Mouse (Mus musculus) heart, embryonic 10.5 days (tissue): Measurements from ENCODE around the gene Gab2. TPM values are rescaled to one million over a fixed set of nuclear protein-coding genes. Genes with fewer than 3 reads are reported as not detected.
A peak's percentile ranks its signal among the peaks of the same experiment; 100 is the strongest.

Experiments
- DNase-seq: peaks from one replicate; pipeline ENCODE4 v3.0.0-alpha.2; 2017; ENCODE audit warnings: low spot score
- H3K27ac ChIP-seq: fragments of 300-500 bp; sonication (generic); 2 replicates; pipeline ENCODE4 v1.5.1; 2016; ENCODE audit warnings: mild to moderate bottlenecking
- H3K27me3 ChIP-seq: fragments of 300-500 bp; sonication (generic); 2 replicates; pipeline ENCODE4 v1.6.1; 2016; ENCODE audit warnings: mild to moderate bottlenecking; ENCODE audit not compliant: poor library complexity, insufficient read depth, severe bottlenecking
- H3K36me3 ChIP-seq: fragments of 300-500 bp; sonication (generic); 2 replicates; pipeline ENCODE4 v1.6.1; 2016; ENCODE audit warnings: mild to moderate bottlenecking, moderate library complexity
- H3K4me1 ChIP-seq: fragments of 300-500 bp; sonication (generic); 2 replicates; pipeline ENCODE4 v1.6.1; 2016; ENCODE audit warnings: mild to moderate bottlenecking
- H3K4me3 ChIP-seq: fragments of 300-500 bp; sonication (generic); 2 replicates; pipeline ENCODE4 v1.5.1; 2016; ENCODE audit warnings: mild to moderate bottlenecking, moderate library complexity
- H3K9me3 ChIP-seq: fragments of 300-500 bp; sonication (generic); 2 replicates; pipeline ENCODE4 v1.6.1; 2016; ENCODE audit warnings: mild to moderate bottlenecking, moderate library complexity
- WGBS: fragments of 180-500 bp; shearing (Covaris S2); methylation state at CpG from one replicate; pipeline ENCODE4 v1.1.7; 2016; 5-methylcytosine and 5-hydroxymethylcytosine counted together
- polyA plus RNA-seq: library from polyadenylated mRNA; unstranded; fragments of >200 nt; fragmentation: Nextera tagmentation; extraction: Ambion mirVana; gene quantifications from 2 replicates; pipeline ENCODE4 v1.2.1, GENCODE M21; 2016

The Gab2 gene
- 6.7 and 8.3 TPM in 2 replicates for polyA plus RNA-seq

DNA sequence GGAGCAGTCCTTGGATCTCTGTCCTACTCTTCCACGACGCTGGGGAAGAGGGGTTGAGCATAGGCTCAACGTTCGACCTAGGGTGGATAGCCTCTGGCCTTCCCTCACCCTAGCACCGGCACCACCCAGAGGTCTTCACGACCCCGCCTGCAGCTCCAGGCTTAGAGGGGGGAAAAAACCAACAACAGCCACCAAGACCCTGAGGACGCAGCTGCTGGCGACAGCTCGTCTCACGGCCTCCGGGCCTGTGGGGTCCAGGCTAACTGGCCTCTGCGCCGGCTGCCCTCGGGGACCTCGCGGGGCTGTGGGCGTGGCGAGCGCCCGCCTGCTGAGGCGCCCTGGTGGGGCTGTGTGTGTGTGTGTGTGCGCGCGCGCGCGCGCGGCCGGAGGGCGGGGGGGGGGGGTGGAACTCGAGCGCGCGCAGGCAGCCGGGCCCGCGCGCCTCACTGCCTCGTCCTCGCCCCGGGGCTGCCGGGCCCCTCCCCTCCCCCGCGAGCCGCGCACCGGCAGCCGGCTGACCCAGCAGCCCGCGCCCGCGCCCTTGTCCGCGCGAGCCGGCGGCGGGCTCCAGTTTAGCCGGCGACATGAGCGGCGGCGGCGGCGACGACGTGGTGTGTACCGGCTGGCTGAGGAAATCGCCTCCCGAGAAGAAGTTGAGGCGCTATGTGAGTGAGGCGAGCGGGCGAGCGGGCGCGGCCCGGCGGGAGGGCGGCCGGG lies at the start of gene Gab2:
Gene Gab2 (plus strand): TSS at position 345 of the 717 bp plus-strand sequence.
- Histone ChIP-seq H3K27ac (peak within 1 kb of the TSS; percentile 97), H3K4me3 (peak within 1 kb of the TSS; percentile 90), H3K9me3 (no peaks in the 10 kb centered on the region), H3K4me1 (peaks cover 27% of the 10 kb centered on the region), H3K36me3 (no peaks in the 10 kb centered on the region), H3K27me3 (no peaks in the 10 kb centered on the region)
- WGBS, result under 1% methylated on average over 58 of the region's 83 CpGs
- peak; percentile 94 for DNase-seq

DNA sequence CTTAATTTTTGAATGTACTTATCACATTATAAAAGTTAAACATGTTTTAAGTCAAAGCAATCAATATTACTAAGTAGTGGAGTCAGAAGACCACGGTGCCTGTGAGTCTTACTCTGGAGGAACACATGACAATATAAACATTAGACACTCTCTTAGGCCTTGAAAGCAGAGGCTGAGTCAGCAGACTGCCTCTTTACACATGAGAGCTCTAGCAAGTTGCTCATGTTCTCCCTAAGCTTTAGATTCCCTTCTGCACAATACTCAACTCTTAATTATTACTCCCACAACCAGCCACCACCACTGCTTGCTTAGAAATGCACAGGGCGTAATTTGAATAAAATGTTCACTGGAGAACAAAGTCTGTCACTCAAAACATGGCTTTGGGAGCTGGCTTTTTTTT lies 49.0 kb upstream of the Gab2 start:
- Histone ChIP-seq H3K4me3 (no peak overlapping the region), H3K36me3 (0 out of 2 replicates have a peak, but pooled peaks cover 7% of the 10 kb centered on the region), H3K27ac (no peak overlapping the region), H3K27me3 (no peaks in the 10 kb centered on the region), H3K9me3 (no peaks in the 10 kb centered on the region), H3K4me1 (no peaks in the 10 kb centered on the region)
- no peak for DNase-seq
- WGBS, result 89% methylated on average over 2 of the region's 2 CpGs

DNA sequence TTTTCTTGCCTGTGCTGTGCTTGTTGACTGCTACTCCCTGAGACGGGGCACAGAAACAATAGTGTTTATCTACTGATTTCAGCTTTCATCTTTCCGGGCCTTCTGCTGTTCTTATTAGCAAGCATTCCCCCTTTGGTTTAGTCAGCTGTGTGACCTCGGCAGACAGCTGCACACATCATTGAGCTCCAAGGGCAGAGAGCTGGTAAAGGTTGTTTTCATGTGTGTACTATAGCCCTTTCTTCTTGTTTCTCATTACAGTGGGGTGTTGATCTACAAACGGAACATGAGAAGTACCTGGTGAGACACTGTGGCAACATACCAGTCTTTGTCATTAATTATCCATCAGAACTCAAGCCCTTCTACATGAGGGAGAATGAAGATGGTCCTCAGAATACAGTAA lies 41.7 kb upstream of the Gab2 start:
- no peak overlapping the region for H3K27ac ChIP-seq
- no peaks in the 10 kb centered on the region for H3K27me3 ChIP-seq
- H3K4me1 ChIP-seq, result peaks cover 5% of the 10 kb centered on the region; the same call in 1 of the 2 replicates
- 59% methylated on average over 4 of the region's 4 CpGs for WGBS
- no peak overlapping the region for H3K4me3 ChIP-seq
- H3K36me3 ChIP-seq, result peaks cover 5% of the 10 kb centered on the region; the same call in 1 of the 2 replicates
- DNase-seq, result no peak
- H3K9me3 ChIP-seq, result no peaks in the 10 kb centered on the region

DNA sequence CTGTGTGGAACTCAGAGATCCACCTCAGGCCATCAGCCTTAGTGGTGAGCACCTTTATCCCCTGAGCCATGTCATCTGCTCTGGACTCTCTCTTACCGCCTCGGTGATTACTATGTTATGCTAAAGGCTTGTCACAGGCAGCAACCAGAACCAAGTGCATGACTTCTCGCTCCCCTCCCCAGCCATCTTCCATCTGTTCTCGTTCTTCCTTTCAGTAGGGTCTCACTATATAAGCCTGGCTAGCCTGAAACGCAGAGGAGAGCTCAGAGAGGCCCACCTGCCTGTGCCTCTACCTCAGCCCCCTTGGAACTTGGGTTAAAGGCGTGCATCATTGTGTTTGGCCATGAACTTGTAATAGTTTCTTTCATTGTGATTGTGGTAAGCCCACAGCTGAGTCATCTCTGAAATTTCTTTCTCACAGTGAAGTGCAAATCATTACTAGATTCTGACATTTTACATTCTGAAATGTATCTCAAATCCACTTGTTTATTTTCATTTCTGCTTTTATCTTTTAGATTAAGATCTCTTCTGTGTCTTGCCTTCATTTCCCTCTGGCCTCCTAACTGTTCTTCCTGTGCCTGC lies 39.4 kb upstream of the Gab2 start:
- WGBS, result 86% methylated on average over 6 of the region's 6 CpGs
- no peaks in the 10 kb centered on the region for H3K9me3 ChIP-seq
- H3K4me1 ChIP-seq, result peaks cover 5% of the 10 kb centered on the region; the same call in 1 of the 2 replicates
- H3K4me3 ChIP-seq, result no peak overlapping the region
- H3K36me3 ChIP-seq, result peaks cover 2% of the 10 kb centered on the region; the same call in 1 of the 2 replicates
- H3K27ac ChIP-seq, result no peak overlapping the region
- no peak for DNase-seq
- no peaks in the 10 kb centered on the region for H3K27me3 ChIP-seq

DNA sequence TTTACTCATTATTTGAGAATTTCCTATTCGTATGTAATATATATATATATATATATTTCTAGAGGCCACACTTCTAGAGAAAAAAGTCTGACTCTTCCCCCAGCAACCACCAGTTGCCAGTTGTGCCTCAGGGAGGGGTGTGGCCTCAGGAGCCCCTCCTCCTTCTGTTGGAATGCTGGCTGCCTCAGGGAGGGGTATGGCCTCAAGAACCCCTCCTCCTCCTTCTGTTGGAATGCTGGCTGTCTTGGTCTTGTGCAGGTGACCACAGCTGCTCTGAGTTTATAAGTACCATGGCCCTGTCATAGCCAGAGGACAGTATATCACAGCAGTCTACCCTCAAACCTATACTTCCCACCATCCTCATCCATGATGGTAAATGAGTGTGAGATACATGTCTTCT lies 38.4 kb upstream of the Gab2 start:
- Histone ChIP-seq H3K27me3 (no peaks in the 10 kb centered on the region), H3K27ac (no peak overlapping the region), H3K4me3 (no peak overlapping the region), H3K4me1 (peaks cover 5% of the 10 kb centered on the region; the same call in 1 of the 2 replicates), H3K9me3 (no peaks in the 10 kb centered on the region), H3K36me3 (peaks cover 2% of the 10 kb centered on the region; the same call in 1 of the 2 replicates)
- no peak for DNase-seq
- WGBS, result 89% methylated on average over 1 of the region's 1 CpGs

DNA sequence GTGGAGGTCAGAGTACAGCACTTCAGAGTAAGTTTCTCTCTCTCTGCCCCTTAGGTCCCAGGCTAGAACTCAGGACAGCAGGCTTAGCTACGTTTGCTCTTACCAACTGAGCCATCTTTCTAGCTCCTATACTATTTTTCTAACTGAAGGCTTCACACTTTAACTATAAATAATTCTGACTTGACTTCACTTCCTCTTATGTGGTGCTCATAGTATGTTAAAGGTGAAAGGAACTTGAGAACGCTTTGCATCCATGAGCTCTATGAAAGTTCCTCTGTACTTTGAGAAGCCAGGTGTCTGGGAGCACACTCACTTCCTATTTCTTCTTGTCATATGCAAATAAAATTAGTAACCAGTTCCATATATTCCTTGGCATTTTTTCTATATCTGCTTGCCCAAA lies 20.4 kb upstream of the Gab2 start:
- Histone ChIP-seq H3K27me3 (no peaks in the 10 kb centered on the region), H3K27ac (no peak overlapping the region), H3K9me3 (no peaks in the 10 kb centered on the region), H3K4me3 (no peak overlapping the region), H3K4me1 (no peaks in the 10 kb centered on the region), H3K36me3 (peaks cover 8% of the 10 kb centered on the region; the same call in 1 of the 2 replicates)
- 92% methylated on average over 2 of the region's 2 CpGs for WGBS
- no peak for DNase-seq

DNA sequence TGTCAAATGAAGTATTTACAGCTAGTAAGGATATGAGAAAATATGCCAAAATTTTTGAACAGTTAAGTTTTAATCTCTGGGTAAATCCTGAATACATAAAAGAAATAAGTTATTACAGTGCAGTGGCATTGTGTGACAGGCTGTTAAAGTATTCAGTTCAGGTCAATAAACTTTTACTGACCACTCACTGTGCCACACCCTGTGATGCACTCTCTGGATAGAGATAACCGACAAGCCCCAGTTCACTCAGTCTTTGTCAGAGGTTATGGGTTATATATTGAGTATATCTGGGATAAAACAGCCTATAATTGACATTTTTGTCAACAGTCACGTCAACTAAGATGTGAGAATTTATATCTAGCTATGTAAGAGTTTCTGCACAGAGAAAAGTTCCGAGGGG lies 9.9 kb upstream of the Gab2 start:
- WGBS, result 83% methylated on average over 3 of the region's 3 CpGs
- H3K27me3 ChIP-seq, result no peaks in the 10 kb centered on the region
- H3K27ac ChIP-seq, result no peak overlapping the region
- H3K36me3 ChIP-seq, result no peaks in the 10 kb centered on the region
- no peak overlapping the region for H3K4me3 ChIP-seq
- H3K9me3 ChIP-seq, result no peaks in the 10 kb centered on the region
- DNase-seq, result no peak
- 0 out of 2 replicates have a peak, but pooled peaks cover 2% of the 10 kb centered on the region for H3K4me1 ChIP-seq

DNA sequence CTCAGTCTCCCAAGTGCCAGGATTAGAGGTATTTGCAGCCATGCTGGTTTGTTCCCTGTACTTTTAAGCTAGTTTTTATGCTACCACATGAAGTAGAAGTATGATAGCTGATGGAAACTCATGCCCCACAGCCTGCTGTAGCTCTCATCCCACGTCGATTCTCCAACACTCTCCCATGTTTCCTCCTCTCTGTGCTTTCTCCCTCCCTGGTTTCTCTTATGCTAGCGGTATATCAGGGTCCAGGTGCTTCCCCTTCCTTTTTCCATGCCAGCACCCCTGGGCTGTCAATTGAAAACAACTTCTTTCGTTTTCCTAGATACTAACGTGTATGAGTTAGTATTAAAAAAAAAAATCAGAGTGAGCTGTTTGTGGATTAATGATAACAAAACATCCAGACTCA lies 9.3 kb upstream of the Gab2 start:
- Histone ChIP-seq H3K27me3 (no peaks in the 10 kb centered on the region), H3K9me3 (no peaks in the 10 kb centered on the region), H3K36me3 (no peaks in the 10 kb centered on the region), H3K27ac (no peak overlapping the region), H3K4me3 (no peak overlapping the region), H3K4me1 (0 out of 2 replicates have a peak, but pooled peaks cover 5% of the 10 kb centered on the region)
- no peak for DNase-seq
- 80% methylated on average over 5 of the region's 5 CpGs for WGBS

DNA sequence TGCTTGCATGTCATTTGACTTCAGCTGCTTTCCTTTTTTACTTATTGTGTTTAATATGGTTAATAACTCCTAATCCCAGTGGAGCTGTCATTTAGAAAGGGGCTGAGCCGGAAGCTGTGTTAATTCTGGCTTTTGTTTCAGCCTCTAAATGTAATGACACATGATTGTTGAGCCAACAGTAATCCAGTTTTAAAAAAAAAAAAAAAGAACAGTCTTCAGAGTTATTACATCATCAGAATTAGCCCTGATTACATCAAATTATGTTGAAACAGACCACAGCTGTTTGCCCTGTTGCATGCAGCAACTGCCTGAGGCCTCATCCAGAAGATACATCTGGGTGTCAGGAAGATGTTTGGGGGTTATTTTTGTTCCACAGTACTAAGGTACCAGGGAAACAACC lies 6.4 kb upstream of the Gab2 start:
- H3K9me3 ChIP-seq, result no peaks in the 10 kb centered on the region
- peaks cover 8% of the 10 kb centered on the region; the same call in 1 of the 2 replicates for H3K4me1 ChIP-seq
- H3K4me3 ChIP-seq, result no peak overlapping the region
- 77% methylated on average over 1 of the region's 1 CpGs for WGBS
- H3K27ac ChIP-seq, result no peak overlapping the region
- H3K27me3 ChIP-seq, result no peaks in the 10 kb centered on the region
- no peaks in the 10 kb centered on the region for H3K36me3 ChIP-seq
- DNase-seq, result no peak

DNA sequence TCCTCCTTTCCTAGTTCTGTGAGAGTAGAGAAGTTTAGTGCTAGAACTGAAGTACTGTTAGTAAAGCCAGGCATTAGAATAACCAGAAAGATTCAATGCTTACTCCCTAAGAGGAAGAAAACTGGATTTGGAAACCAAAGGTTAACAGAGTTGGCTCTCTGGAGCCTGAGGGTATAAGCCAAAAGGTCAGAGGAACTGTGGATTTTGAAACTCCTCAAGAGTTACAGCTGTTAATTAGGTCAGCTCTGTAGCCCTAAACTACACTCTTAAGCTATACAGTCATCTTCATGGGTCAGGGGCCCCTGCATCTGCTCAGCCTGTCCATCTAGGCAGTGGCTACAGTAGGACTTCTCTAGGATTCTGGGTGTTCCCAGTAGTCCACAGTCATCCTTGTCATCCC lies 4.4 kb upstream of the Gab2 start:
- Histone ChIP-seq H3K9me3 (no peaks in the 10 kb centered on the region), H3K36me3 (no peaks in the 10 kb centered on the region), H3K27me3 (no peaks in the 10 kb centered on the region), H3K27ac (no peak overlapping the region), H3K4me3 (no peak overlapping the region), H3K4me1 (peaks cover 16% of the 10 kb centered on the region; the same call in 1 of the 2 replicates)
- DNase-seq, result no peak

DNA sequence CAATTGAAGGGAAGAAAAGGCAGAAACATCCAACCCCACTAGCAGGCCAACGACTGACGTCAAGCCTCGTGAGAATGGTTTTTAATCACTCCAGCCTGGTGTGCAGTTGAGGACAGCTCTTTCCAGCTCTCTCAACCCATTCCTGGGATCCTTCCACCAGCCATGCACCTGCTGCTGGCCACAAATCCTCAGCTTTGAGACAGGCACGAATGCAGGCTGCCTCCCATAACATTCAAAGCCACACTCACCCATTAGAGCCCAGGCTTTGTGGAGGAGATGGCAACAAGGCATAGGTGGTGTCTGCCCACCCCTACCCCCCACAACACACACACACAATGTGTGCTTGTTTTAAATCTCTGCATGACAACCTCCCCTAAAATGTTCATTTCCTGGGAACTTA lies 2.7 kb upstream of the Gab2 start:
- peaks cover 26% of the 10 kb centered on the region for H3K4me1 ChIP-seq
- H3K27me3 ChIP-seq, result no peaks in the 10 kb centered on the region
- no peaks in the 10 kb centered on the region for H3K36me3 ChIP-seq
- DNase-seq, result no peak
- 53% methylated on average over 4 of the region's 4 CpGs for WGBS
- no peak overlapping the region for H3K4me3 ChIP-seq
- H3K9me3 ChIP-seq, result no peaks in the 10 kb centered on the region
- H3K27ac ChIP-seq, result no peak overlapping the region

DNA sequence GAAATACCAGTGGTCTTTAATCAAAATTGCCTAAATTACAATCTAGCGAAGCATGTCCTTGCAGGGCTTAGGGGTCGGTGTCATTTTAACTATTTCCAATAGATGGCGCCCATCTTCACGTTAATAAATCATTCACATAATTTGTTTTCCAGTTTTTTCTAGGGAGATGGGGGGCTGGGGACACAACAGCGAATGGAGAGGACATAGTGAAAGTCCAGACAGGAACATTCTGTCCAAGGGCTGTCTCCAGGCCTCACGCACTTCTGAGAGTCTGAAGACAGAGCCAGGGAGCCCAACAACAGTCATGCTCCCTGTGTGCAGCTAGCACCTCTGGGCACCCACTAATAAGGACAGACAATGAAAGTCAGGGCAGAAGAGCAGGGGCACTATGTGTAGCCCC lies 2.2 kb upstream of the Gab2 start:
- H3K4me1 ChIP-seq, result peaks cover 28% of the 10 kb centered on the region
- DNase-seq, result no peak
- WGBS, result 19% methylated on average over 6 of the region's 6 CpGs
- no peaks in the 10 kb centered on the region for H3K27me3 ChIP-seq
- no peak overlapping the region for H3K27ac ChIP-seq
- H3K4me3 ChIP-seq, result no peak overlapping the region
- no peaks in the 10 kb centered on the region for H3K36me3 ChIP-seq
- no peaks in the 10 kb centered on the region for H3K9me3 ChIP-seq

DNA sequence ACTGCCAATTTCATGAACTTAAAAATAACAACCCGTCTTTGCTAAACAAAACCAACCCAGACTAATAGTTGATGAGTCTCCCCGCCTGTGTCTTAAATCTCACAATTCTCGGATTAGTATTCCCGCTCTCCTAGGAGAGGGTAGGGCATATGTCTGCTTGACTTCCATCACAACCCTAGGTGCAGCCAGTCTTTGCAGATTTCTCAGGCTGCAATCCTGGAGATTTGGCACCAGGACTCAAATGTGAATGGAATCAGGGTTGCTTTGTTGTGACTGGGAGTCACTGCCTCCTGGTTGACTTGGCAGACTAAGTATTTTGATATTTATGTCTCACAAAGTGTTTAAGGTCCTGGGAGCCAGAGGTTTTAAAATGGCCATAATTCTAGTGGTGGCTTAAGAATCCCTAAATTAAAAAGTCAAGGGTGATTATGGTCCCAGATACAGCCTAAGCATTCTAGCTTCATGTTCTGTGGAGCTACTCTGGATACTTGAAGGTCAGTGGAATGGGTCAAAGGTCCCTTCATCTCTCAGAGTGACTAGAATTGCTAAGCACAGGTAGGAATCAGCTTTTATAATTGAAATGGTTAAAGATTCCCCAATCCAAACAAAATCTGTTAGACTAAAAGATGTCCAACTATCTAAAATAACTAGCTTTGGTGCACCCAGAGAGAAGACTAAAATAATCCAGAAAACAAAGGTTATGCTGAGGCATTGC lies 1.6 kb upstream of the Gab2 start:
- Histone ChIP-seq H3K9me3 (no peaks in the 10 kb centered on the region), H3K4me1 (peaks cover 28% of the 10 kb centered on the region), H3K27me3 (no peaks in the 10 kb centered on the region), H3K4me3 (no peak overlapping the region), H3K27ac (no peak overlapping the region), H3K36me3 (no peaks in the 10 kb centered on the region)
- 67% methylated on average over 4 of the region's 4 CpGs for WGBS
- no peak for DNase-seq
